Mouse (Mus musculus): ENCODE results near the gene Ttc41.

GRCm38 (mm10) chr10:86794196-86794595 is 88.6 kb downstream of the Ttc41 start:
- TF ChIP-seq CTCF (IDR thresholded peaks at IDR 0.05) (no peak), EP300 (IDR thresholded peaks at IDR 0.05) (no peak)

Measured in lung, postnatal 0 days (tissue).